Mouse (Mus musculus): ENCODE results near the gene Cdk6. TPM values are rescaled to one million over a fixed set of nuclear protein-coding genes. Genes with fewer than 3 reads are reported as not detected.
A peak's percentile ranks its signal among the peaks of the same experiment; 100 is the strongest.
"Not testable (repeated sequence)": the region's sequence is repeated elsewhere in the genome, so short reads cannot be mapped to it uniquely, and the experiment has no call there.

The Cdk6 gene
- polyA plus RNA-seq, 1 experiment: 42.2 TPM

- no peaks in the 10 kb centered on the region for H3K27me3 ChIP-seq (ENCODE audit: control insufficient read depth, insufficient read depth, low read length)
- H3K27ac ChIP-seq (ENCODE audit: control insufficient read depth, insufficient read depth, low read length): peak overlapping the region; percentile 7; the same call in 1 of the 2 replicates
- no peak overlapping the region for H3K4me3 ChIP-seq (ENCODE audit: control insufficient read depth, insufficient read depth, low read length)
- TF ChIP-seq POLR2A (IDR thresholded peaks at IDR 0.05; ENCODE audit: control insufficient read depth, extremely low read depth, insufficient read depth, low read length, poor library complexity) (no peak), CTCF (IDR thresholded peaks at IDR 0.05; ENCODE audit: borderline replicate concordance, control insufficient read depth, extremely low read depth, insufficient read depth, low read length, poor library complexity) (no peak)
- no peaks in the 10 kb centered on the region for H3K36me3 ChIP-seq (ENCODE audit: control insufficient read depth, insufficient read depth, low read length)
- DNase-seq: no peak
- 23% methylated on average over 6 of the region's 6 CpGs for WGBS
- H3K4me1 ChIP-seq (replicated peaks; ENCODE audit: control insufficient read depth, insufficient read depth, low read length): peaks cover 4% of the 10 kb centered on the region
Measured at GRCm38 (mm10) chr5:3405102-3405501, 63.8 kb downstream of the Cdk6 start.

- Histone ChIP-seq H3K27me3 (ENCODE audit: control insufficient read depth, insufficient read depth, low read length) (no peaks in the 10 kb centered on the region), H3K27ac (ENCODE audit: control insufficient read depth, insufficient read depth, low read length) (no peak overlapping the region), H3K4me3 (ENCODE audit: control insufficient read depth, insufficient read depth, low read length) (no peak overlapping the region), H3K36me3 (ENCODE audit: control insufficient read depth, insufficient read depth, low read length) (no peaks in the 10 kb centered on the region), H3K4me1 (replicated peaks; ENCODE audit: control insufficient read depth, insufficient read depth, low read length) (peaks cover 4% of the 10 kb centered on the region)
- no peak for TF ChIP-seq CTCF (IDR thresholded peaks at IDR 0.05; ENCODE audit: borderline replicate concordance, control insufficient read depth, extremely low read depth, insufficient read depth, low read length, poor library complexity)
- no peak for TF ChIP-seq POLR2A (IDR thresholded peaks at IDR 0.05; ENCODE audit: control insufficient read depth, extremely low read depth, insufficient read depth, low read length, poor library complexity)
- DNase-seq: no peak
- 42% methylated on average over 6 of the region's 6 CpGs for WGBS
Measured at GRCm38 (mm10) chr5:3405503-3405902, 64.2 kb downstream of the Cdk6 start.

DNA sequence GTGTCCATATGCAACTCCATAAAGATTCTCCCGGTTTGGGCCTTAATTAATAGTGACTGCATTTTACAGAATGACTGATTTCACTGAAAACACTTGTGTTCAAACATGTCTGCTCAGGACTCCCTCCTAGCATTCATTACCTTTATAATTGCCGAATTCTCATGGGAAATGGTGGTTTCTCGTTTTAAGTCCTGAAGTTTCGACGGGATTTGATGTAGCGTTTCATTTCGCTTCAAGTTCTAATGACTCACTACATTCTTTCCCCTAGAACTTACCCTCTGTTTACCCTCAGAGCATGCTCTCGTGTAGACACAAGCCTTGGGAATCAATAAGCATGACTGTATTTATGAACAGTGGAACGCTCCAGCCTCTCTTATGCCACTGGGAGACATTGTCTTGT, 66.6 kb downstream of the Cdk6 start:
- no peak overlapping the region for H3K27ac ChIP-seq (ENCODE audit: control insufficient read depth, insufficient read depth, low read length)
- no peaks in the 10 kb centered on the region for H3K36me3 ChIP-seq (ENCODE audit: control insufficient read depth, insufficient read depth, low read length)
- DNase-seq: no peak
- peaks cover 6% of the 10 kb centered on the region for H3K4me1 ChIP-seq (replicated peaks; ENCODE audit: control insufficient read depth, insufficient read depth, low read length)
- H3K4me3 ChIP-seq (ENCODE audit: control insufficient read depth, insufficient read depth, low read length): no peak overlapping the region
- WGBS: 89% methylated on average over 9 of the region's 9 CpGs
- no peaks in the 10 kb centered on the region for H3K27me3 ChIP-seq (ENCODE audit: control insufficient read depth, insufficient read depth, low read length)
- TF ChIP-seq CTCF (IDR thresholded peaks at IDR 0.05; ENCODE audit: borderline replicate concordance, control insufficient read depth, extremely low read depth, insufficient read depth, low read length, poor library complexity): no peak
- TF ChIP-seq POLR2A (IDR thresholded peaks at IDR 0.05; ENCODE audit: control insufficient read depth, extremely low read depth, insufficient read depth, low read length, poor library complexity): no peak

GRCm38 (mm10) chr5:3418183-3418582, 76.9 kb downstream of the Cdk6 start:
- not testable (repeated sequence) for H3K36me3 ChIP-seq (ENCODE audit: control insufficient read depth, insufficient read depth, low read length); H3K4me3 ChIP-seq (ENCODE audit: control insufficient read depth, insufficient read depth, low read length); H3K4me1 ChIP-seq (replicated peaks; ENCODE audit: control insufficient read depth, insufficient read depth, low read length); H3K27me3 ChIP-seq (ENCODE audit: control insufficient read depth, insufficient read depth, low read length); H3K27ac ChIP-seq (ENCODE audit: control insufficient read depth, insufficient read depth, low read length); DNase-seq
- WGBS: 69% methylated on average over 1 of the region's 1 CpGs

DNA sequence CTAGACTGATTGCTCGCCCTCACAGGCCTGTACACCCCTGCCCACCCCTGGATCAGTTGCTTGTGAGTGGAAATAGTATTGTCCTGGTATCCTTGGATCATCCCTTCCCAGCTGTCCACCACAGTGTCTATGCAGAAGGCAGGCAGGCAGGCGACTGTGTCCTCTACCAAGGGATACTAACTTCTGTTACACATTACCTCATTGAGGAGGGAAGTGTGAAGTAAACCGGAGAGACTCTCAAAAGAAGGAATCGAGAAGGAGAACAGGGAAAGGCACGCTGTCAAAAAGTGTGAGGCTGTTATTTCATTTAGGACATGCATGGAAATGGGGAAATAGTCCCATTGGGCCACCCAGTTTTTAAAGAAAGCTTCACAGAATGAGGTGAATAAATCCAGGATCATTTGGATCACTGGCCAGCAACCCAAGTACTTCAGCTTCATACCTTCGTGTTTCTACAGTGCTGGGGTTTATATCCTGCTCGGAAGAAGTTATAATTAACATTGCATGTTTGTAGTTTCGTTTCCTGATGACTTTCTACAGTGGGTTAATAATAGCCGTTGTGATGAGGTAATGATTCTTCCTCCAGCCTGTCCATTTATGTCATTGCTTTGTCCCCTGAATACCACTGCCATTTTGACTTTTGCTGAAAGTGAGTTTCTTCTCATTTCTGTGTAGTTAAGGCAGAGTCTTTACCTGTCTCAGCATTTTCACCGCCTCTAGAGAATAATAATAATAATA, 79.0 kb downstream of the Cdk6 start:
- peaks cover 3% of the 10 kb centered on the region for H3K4me1 ChIP-seq (replicated peaks; ENCODE audit: control insufficient read depth, insufficient read depth, low read length)
- H3K27ac ChIP-seq (ENCODE audit: control insufficient read depth, insufficient read depth, low read length): no peak overlapping the region
- TF ChIP-seq POLR2A (IDR thresholded peaks at IDR 0.05; ENCODE audit: control insufficient read depth, extremely low read depth, insufficient read depth, low read length, poor library complexity) (no peak), CTCF (IDR thresholded peaks at IDR 0.05; ENCODE audit: borderline replicate concordance, control insufficient read depth, extremely low read depth, insufficient read depth, low read length, poor library complexity) (no peak)
- H3K27me3 ChIP-seq (ENCODE audit: control insufficient read depth, insufficient read depth, low read length): no peaks in the 10 kb centered on the region
- no peak overlapping the region for H3K4me3 ChIP-seq (ENCODE audit: control insufficient read depth, insufficient read depth, low read length)
- WGBS: 70% methylated on average over 10 of the region's 10 CpGs
- DNase-seq: no peak
- H3K36me3 ChIP-seq (ENCODE audit: control insufficient read depth, insufficient read depth, low read length): no peaks in the 10 kb centered on the region

GRCm38 (mm10) chr5:3420832-3421228, 79.5 kb downstream of the Cdk6 start:
- H3K4me3 ChIP-seq (ENCODE audit: control insufficient read depth, insufficient read depth, low read length): no peak overlapping the region
- DNase-seq: no peak
- no peaks in the 10 kb centered on the region for H3K36me3 ChIP-seq (ENCODE audit: control insufficient read depth, insufficient read depth, low read length)
- H3K27me3 ChIP-seq (ENCODE audit: control insufficient read depth, insufficient read depth, low read length): no peaks in the 10 kb centered on the region
- WGBS: 5% methylated on average over 3 of the region's 3 CpGs
- TF ChIP-seq CTCF (IDR thresholded peaks at IDR 0.05; ENCODE audit: borderline replicate concordance, control insufficient read depth, extremely low read depth, insufficient read depth, low read length, poor library complexity): no peak
- TF ChIP-seq POLR2A (IDR thresholded peaks at IDR 0.05; ENCODE audit: control insufficient read depth, extremely low read depth, insufficient read depth, low read length, poor library complexity): no peak
- no peak overlapping the region for H3K27ac ChIP-seq (ENCODE audit: control insufficient read depth, insufficient read depth, low read length)
- peaks cover 3% of the 10 kb centered on the region for H3K4me1 ChIP-seq (replicated peaks; ENCODE audit: control insufficient read depth, insufficient read depth, low read length)

DNA sequence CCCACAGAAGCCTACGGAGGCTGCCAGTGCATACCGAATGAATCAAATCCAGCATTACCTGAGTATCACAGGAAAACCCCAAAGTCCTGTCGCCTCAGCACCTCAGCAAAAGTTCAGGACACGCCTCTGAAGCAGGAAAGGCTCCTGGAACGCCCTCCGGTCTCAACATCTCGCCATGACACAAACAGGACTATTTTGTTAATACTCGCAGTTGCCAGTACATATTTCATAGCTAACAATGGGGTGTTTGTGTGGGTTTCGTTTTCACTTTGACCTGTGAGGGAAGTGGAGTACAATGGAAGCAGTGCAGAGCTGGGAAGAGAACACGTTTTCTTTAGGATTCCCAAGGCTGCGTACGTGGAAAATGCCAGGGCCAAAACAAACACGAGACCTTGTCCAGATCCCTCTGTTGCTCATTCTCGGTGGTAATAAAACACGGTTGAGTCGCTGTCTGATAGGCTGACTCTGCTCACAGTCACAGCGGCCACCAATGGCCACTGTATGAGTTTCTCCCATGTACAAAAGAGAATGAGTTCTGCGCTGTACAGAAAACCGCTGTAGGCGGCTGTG, 91.9 kb downstream of the Cdk6 start:
- H3K27ac ChIP-seq (ENCODE audit: control insufficient read depth, insufficient read depth, low read length); H3K4me1 ChIP-seq (replicated peaks; ENCODE audit: control insufficient read depth, insufficient read depth, low read length); H3K27me3 ChIP-seq (ENCODE audit: control insufficient read depth, insufficient read depth, low read length); H3K4me3 ChIP-seq (ENCODE audit: control insufficient read depth, insufficient read depth, low read length); DNase-seq; H3K36me3 ChIP-seq (ENCODE audit: control insufficient read depth, insufficient read depth, low read length): not testable (repeated sequence)
- 90% methylated on average over 20 of the region's 20 CpGs for WGBS

DNA sequence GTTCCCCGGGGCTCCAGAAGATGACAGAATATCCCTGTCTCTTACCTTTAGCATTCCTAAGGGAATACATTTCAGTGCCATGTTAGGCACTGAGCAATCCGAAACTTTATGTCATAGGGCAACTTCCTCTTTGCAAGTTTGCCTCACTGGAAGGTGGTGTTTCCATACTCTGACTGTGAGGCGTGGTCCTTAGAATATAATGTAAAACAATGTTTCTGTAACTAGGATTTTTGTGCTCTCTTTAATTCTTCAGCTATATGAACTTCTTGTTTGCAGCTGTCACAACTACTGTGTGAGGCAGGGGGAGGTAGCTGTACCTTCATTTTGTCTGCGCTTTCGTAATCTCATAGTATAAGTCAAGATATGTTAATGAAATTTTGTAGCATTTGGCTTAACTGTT, 92.8 kb downstream of the Cdk6 start:
- not testable (repeated sequence) for H3K36me3 ChIP-seq (ENCODE audit: control insufficient read depth, insufficient read depth, low read length); H3K4me3 ChIP-seq (ENCODE audit: control insufficient read depth, insufficient read depth, low read length); DNase-seq; H3K4me1 ChIP-seq (replicated peaks; ENCODE audit: control insufficient read depth, insufficient read depth, low read length); H3K27ac ChIP-seq (ENCODE audit: control insufficient read depth, insufficient read depth, low read length); H3K27me3 ChIP-seq (ENCODE audit: control insufficient read depth, insufficient read depth, low read length)
- WGBS: 97% methylated on average over 5 of the region's 5 CpGs

- WGBS: 94% methylated on average over 9 of the region's 9 CpGs
- DNase-seq; H3K27ac ChIP-seq (ENCODE audit: control insufficient read depth, insufficient read depth, low read length); H3K27me3 ChIP-seq (ENCODE audit: control insufficient read depth, insufficient read depth, low read length); H3K4me1 ChIP-seq (replicated peaks; ENCODE audit: control insufficient read depth, insufficient read depth, low read length); H3K36me3 ChIP-seq (ENCODE audit: control insufficient read depth, insufficient read depth, low read length); H3K4me3 ChIP-seq (ENCODE audit: control insufficient read depth, insufficient read depth, low read length): not testable (repeated sequence)
Measured at GRCm38 (mm10) chr5:3438453-3439003, 97.2 kb downstream of the Cdk6 start.

Data from thymus, adult 2 months (tissue).